Mouse (Mus musculus) bone marrow, adult 2 months (tissue): ENCODE measurements around the gene Trhde.

ENCODE experiments used
- CTCF ChIP-seq: fragments of 200-500 bp; IDR thresholded peaks from 2 replicates; pipeline ENCODE4 v1.5.1; 2011; ENCODE audit warnings: low read length, control low read depth; ENCODE audit not compliant: control insufficient read depth, insufficient read depth
- POLR2A ChIP-seq: fragments of 200-500 bp; IDR thresholded peaks from 2 replicates; pipeline ENCODE4 v1.6.1; 2011; ENCODE audit warnings: low read depth, mild to moderate bottlenecking, control low read depth, low read length, borderline replicate concordance; ENCODE audit not compliant: control insufficient read depth

DNA sequence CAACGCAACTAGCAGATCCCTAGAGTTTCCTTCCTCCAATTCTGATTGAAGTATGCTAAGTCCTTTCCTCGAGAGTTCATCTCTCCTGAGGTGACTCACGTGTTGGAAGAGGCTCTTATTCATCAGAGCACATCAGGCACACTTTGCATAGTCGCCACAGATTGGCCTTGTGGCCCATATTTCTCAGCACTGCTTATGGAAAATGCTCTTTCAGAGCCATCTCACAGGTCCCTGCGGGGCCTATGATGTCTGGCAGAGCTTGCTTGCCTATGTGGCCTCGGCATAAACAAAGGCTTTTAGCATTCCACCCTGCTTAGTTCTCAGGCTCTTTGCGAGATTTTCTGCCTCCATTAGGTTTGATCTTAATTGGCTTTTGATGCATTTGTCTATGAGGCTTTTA, 396.8 kb downstream of the Trhde start:
- TF ChIP-seq POLR2A (no peak), CTCF (no peak)
